Mouse (Mus musculus) urinary bladder, adult 18-20 months (tissue): ENCODE data around the gene Bcl2l2.

Experiments used
- DNase-seq, 2 experiments: peaks; one replicate each; pipeline ENCODE4 v3.0.0; 2022; ENCODE audit warnings: low spot score in 2 of 2, mixed read lengths in 2 of 2

Bcl2l2 gene

DNA sequence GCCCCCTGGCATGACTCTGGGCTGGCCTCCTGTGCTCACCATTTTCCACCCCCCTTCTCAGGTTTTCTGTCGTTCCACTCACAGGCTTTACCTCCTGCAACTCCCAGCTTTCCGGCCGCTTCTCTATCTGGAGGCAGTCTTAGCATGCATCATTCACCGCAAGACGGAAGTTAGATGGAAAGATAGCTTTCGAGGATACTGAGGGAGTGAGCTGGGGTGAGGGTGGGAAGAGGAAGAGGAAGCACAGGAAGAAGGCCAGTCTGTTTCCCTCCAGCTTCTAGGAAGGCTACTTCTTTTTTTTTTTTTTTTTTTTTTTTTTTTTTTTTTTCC lies 53.6 kb downstream of the Bcl2l2 start:
- no peak for DNase-seq

DNA sequence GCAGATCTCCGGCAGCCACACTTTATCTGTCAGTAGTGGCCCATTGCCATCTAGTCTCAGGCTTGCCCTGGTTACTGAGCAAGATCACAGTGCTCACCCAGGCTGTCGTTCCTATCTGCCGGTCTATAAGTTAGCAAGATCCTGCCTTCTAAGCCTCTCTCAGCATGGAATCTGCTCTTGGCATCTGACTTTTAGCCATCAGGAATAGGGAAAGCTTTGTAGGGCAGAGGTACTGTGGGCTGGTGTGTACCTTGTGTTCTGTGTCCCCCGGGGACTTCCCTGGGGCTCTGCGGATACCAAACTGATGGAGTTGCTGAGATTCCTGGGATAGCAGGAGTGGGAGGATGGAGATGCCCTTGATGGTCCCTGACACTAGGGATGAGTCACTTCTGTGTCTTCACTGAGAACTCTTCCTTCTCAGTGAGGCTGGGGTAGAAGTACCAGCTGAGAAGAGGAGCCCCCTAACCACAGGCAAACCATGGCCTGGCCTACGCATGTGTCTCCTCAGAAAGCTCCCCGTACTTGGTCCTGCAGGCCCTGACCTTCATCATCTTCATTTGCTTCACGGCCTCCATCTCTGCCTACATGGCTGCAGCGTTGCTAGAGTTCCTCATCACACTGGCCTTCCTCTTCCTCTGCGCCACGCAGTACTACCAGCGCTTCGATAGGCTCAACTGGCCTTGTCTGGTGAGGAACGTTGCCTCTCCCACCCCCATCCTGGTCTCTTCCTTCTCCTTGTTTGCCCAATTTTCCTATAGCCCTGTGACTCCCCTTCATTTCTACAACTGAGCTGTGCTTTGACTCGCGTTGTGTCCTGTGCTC lies 54.4 kb downstream of the Bcl2l2 start:
- no peak for DNase-seq
